8 mouse cellular contexts compared by ENCODE assay signal in the genomic region with DNA sequence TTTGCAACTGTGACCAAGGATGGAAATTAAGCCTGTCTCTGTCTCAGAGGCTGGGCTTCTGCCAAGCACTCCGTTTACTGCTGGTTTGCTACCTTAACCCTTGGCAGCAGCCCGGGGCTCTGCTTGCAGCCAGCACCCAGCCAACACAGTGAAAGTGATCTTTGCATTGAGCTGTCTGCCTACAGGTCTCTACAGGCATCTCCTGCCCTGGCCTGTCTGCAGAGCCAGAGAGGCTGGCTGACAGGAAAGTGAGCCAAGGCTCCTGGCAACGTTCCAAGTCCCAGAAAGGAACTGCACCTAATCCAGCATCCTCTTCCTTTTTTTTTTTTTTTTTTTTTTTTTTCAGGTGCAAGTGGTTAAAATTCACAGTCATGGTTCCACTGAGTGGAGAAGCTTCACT.
DNase-seq lines count a peak whose midpoint lies in the region; ATAC-seq and TF ChIP-seq lines count a peak whose summit lies in the region.

No protein-coding gene starts in this region.

- intact Hi-C loops in gastrocnemius, adult 2 months (cut with DNase I) = no loop called here
- intact Hi-C loops in left cerebral cortex, postnatal 4 days (cut with DNase I) = no loop called here

- H3K9me3 ChIP-seq in liver, embryonic 11.5 days (ENCODE audit: control insufficient read depth, low read length) = no peaks in the 10 kb centered on the region
- H3K9me3 ChIP-seq in hindbrain, embryonic 15.5 days = no peaks in the 10 kb centered on the region
- H3K9me3 ChIP-seq in neural tube, embryonic 13.5 days = no peaks in the 10 kb centered on the region

- no peak overlapping the region for H3K9ac ChIP-seq in liver, embryonic 11.5 days (ENCODE audit: low read depth, low read length)
- H3K9ac ChIP-seq in hindbrain, embryonic 15.5 days = no peak overlapping the region
- H3K9ac ChIP-seq in neural tube, embryonic 13.5 days = no peak overlapping the region

- H3K4me3 ChIP-seq in liver, embryonic 11.5 days (ENCODE audit: low read depth, low read length) = no peak overlapping the region
- peak overlapping the region; percentile 59; the same call in 1 of the 2 replicates for H3K4me3 ChIP-seq in gastrocnemius, adult 2 months
- H3K4me3 ChIP-seq in hindbrain, embryonic 15.5 days = no peak overlapping the region
- H3K4me3 ChIP-seq in neural tube, embryonic 13.5 days = no peak overlapping the region

- H3K4me2 ChIP-seq in liver, embryonic 11.5 days = no peak overlapping the region
- no peak overlapping the region for H3K4me2 ChIP-seq in hindbrain, embryonic 15.5 days
- no peak overlapping the region for H3K4me2 ChIP-seq in neural tube, embryonic 13.5 days

- DNase-seq in liver = peak; percentile 55
- no peak for DNase-seq in liver, embryonic 11.5 days (ENCODE audit: low spot score)
- peak; percentile 67 to 79 for DNase-seq in cerebellum, adult 18-20 months
- DNase-seq in gastrocnemius, adult 2 months = peak; percentile 76
- DNase-seq in left cerebral cortex, postnatal 4 days = peak; percentile 91
- peak; percentile 46 for DNase-seq in thymus, postnatal 4 days

- H3K4me1 ChIP-seq in liver, embryonic 11.5 days (replicated peaks; ENCODE audit: control insufficient read depth, insufficient read depth, low read length) = 0 out of 2 replicates have a peak, but pooled peaks cover 8% of the 10 kb centered on the region
- H3K4me1 ChIP-seq in hindbrain, embryonic 15.5 days (replicated peaks) = peaks cover 24% of the 10 kb centered on the region
- peaks cover 18% of the 10 kb centered on the region for H3K4me1 ChIP-seq in neural tube, embryonic 13.5 days (replicated peaks)

- no peak for TF ChIP-seq CTCF in gastrocnemius, adult 2 months (IDR thresholded peaks at IDR 0.05)

- ATAC-seq in liver, embryonic 11.5 days (replicated peaks; ENCODE audit: low FRiP score) = no peak
- peak; percentile 84 for ATAC-seq in hindbrain, embryonic 15.5 days (ENCODE audit: low FRiP score, low read depth)
- peak; percentile 77 for ATAC-seq in neural tube, embryonic 13.5 days (ENCODE audit: low read depth)

- no peaks in the 10 kb centered on the region for H3K27me3 ChIP-seq in liver, embryonic 11.5 days (replicated peaks; ENCODE audit: control insufficient read depth, insufficient read depth, low read length)
- no peaks in the 10 kb centered on the region for H3K27me3 ChIP-seq in hindbrain, embryonic 15.5 days
- H3K27me3 ChIP-seq in neural tube, embryonic 13.5 days = no peaks in the 10 kb centered on the region

- H3K36me3 ChIP-seq in liver, embryonic 11.5 days (ENCODE audit: control insufficient read depth, insufficient read depth, low read length) = no peaks in the 10 kb centered on the region
- no peaks in the 10 kb centered on the region for H3K36me3 ChIP-seq in hindbrain, embryonic 15.5 days
- no peaks in the 10 kb centered on the region for H3K36me3 ChIP-seq in neural tube, embryonic 13.5 days

- H3K27ac ChIP-seq in liver, embryonic 11.5 days (ENCODE audit: low read depth, low read length) = no peak overlapping the region
- H3K27ac ChIP-seq in gastrocnemius, adult 2 months = 0 out of 2 replicates have a peak overlapping the region, but pooled peaks have one; percentile 21
- no peak overlapping the region; the same call in 1 of the 2 replicates for H3K27ac ChIP-seq in hindbrain, embryonic 15.5 days (replicated peaks)
- H3K27ac ChIP-seq in neural tube, embryonic 13.5 days (replicated peaks) = no peak overlapping the region

- 40% methylated on average over 3 of the region's 3 CpGs for WGBS in liver, embryonic 11.5 days
- 37% methylated on average over 3 of the region's 3 CpGs for WGBS in hindbrain, embryonic 15.5 days
- 39% methylated on average over 3 of the region's 3 CpGs for WGBS in neural tube, embryonic 13.5 days
